Mouse (Mus musculus) forebrain, embryonic 16.5 days (tissue): ENCODE results near the gene Mxd1. TPM values are rescaled to one million over a fixed set of nuclear protein-coding genes. Genes with fewer than 3 reads are reported as not detected.

Experiments
- ATAC-seq: fragments of 200-750 bp; cut with Nextera tagmentation; 2 replicates; pipeline ENCODE4 v1.8.0; 2017; ENCODE audit warnings: mild to moderate bottlenecking, moderate library complexity
- H3K27ac ChIP-seq: fragments of 300-500 bp; sonication (generic); 2 replicates; pipeline ENCODE4 v1.5.1; 2014; ENCODE audit warnings: low read length, control low read depth
- H3K27me3 ChIP-seq: fragments of 300-500 bp; sonication (generic); replicated peaks from 2 replicates; pipeline ENCODE4 v1.6.1; 2014; ENCODE audit warnings: low read length; ENCODE audit not compliant: control insufficient read depth, insufficient read depth
- H3K36me3 ChIP-seq: fragments of 300-500 bp; sonication (generic); 2 replicates; pipeline ENCODE4 v1.6.1; 2014; ENCODE audit not compliant: control insufficient read depth, insufficient read depth
- H3K4me1 ChIP-seq: fragments of 300-500 bp; sonication (generic); replicated peaks from 2 replicates; pipeline ENCODE4 v1.6.1; 2014; ENCODE audit warnings: low read length; ENCODE audit not compliant: control insufficient read depth, insufficient read depth
- H3K4me2 ChIP-seq: fragments of 300-500 bp; sonication (generic); 2 replicates; pipeline ENCODE4 v1.6.1; 2014; ENCODE audit warnings: mild to moderate bottlenecking, low read length, control low read depth
- H3K4me3 ChIP-seq: fragments of 300-500 bp; sonication (generic); replicated peaks from 2 replicates; pipeline ENCODE4 v1.5.1; 2014; ENCODE audit warnings: mild to moderate bottlenecking, low read length, control low read depth
- H3K9ac ChIP-seq: fragments of 300-500 bp; sonication (generic); replicated peaks from 2 replicates; pipeline ENCODE4 v1.6.1; 2014; ENCODE audit warnings: low read depth, low read length, control low read depth
- H3K9me3 ChIP-seq: fragments of 300-500 bp; sonication (generic); 2 replicates; pipeline ENCODE4 v1.6.1; 2016; ENCODE audit warnings: low read length; ENCODE audit not compliant: control insufficient read depth
- WGBS: fragments of 180-500 bp; shearing (Covaris S2); extraction: QIAGEN DNeasy Blood & Tissue Kit; methylation state at CpG from one replicate; pipeline ENCODE4 v1.1.7; 2014; 5-methylcytosine and 5-hydroxymethylcytosine counted together
- polyA plus RNA-seq: library from polyadenylated mRNA; unstranded; fragments of >200 nt; fragmentation: Nextera tagmentation; extraction: Ambion mirVana; gene quantifications from 2 replicates; pipeline ENCODE4 v1.2.1, GENCODE M21; 2015

The Mxd1 gene
- polyA plus RNA-seq, 1 experiment from 2014 or later, result 23.2 TPM

GRCm38 (mm10) chr6:86683872-86684654 is 15.1 kb upstream of the Mxd1 start, which contains the start of gene Snrnp27:
Snrnp27 (minus strand) TSS chr6:86684522.
- Histone ChIP-seq H3K36me3 (peaks cover 26% of the 10 kb centered on the region), H3K4me2 (peak within 1 kb of the TSS; percentile 87), H3K27ac (peak within 1 kb of the TSS; percentile 26; the same call in 1 of the 2 replicates), H3K4me3 (peak within 1 kb of the TSS; percentile 95), H3K9ac (peak within 1 kb of the TSS; percentile 89), H3K4me1 (peaks cover 12% of the 10 kb centered on the region), H3K27me3 (no peaks in the 10 kb centered on the region), H3K9me3 (no peaks in the 10 kb centered on the region)
- ATAC-seq, result peak; percentile 94
- 2% methylated on average over 36 of the region's 36 CpGs for WGBS

- WGBS, result 92% methylated on average over 3 of the region's 3 CpGs
- Histone ChIP-seq H3K4me3 (no peak overlapping the region), H3K27me3 (no peaks in the 10 kb centered on the region), H3K4me1 (peaks cover 12% of the 10 kb centered on the region), H3K9me3 (no peaks in the 10 kb centered on the region), H3K27ac (no peak overlapping the region), H3K36me3 (peaks cover 44% of the 10 kb centered on the region), H3K9ac (no peak overlapping the region), H3K4me2 (no peak overlapping the region)
- no peak for ATAC-seq
Measured at GRCm38 (mm10) chr6:86681289-86681688, 12.3 kb upstream of the Mxd1 start.

GRCm38 (mm10) chr6:86678341-86678740 is 9.4 kb upstream of the Mxd1 start:
- ATAC-seq, result no peak
- 90% methylated on average over 6 of the region's 6 CpGs for WGBS
- Histone ChIP-seq H3K9me3 (no peaks in the 10 kb centered on the region), H3K9ac (no peak overlapping the region), H3K27me3 (no peaks in the 10 kb centered on the region), H3K4me3 (no peak overlapping the region), H3K36me3 (peaks cover 57% of the 10 kb centered on the region), H3K27ac (no peak overlapping the region), H3K4me1 (peaks cover 1% of the 10 kb centered on the region; the same call in 1 of the 2 replicates), H3K4me2 (no peak overlapping the region)

- Histone ChIP-seq H3K9ac (no peak overlapping the region), H3K4me1 (peaks cover 25% of the 10 kb centered on the region), H3K4me3 (no peak overlapping the region), H3K27ac (peak overlapping the region; percentile 26; the same call in 1 of the 2 replicates), H3K36me3 (peaks cover 19% of the 10 kb centered on the region), H3K9me3 (no peaks in the 10 kb centered on the region), H3K27me3 (no peaks in the 10 kb centered on the region), H3K4me2 (no peak overlapping the region)
- WGBS, result 11% methylated on average over 2 of the region's 2 CpGs
- ATAC-seq, result no peak
Measured at GRCm38 (mm10) chr6:86670873-86671272, 1.9 kb upstream of the Mxd1 start.

- 0% methylated on average over 35 of the region's 37 CpGs for whole genome bisulfite sequencing
- Histone ChIP-seq H3K4me1 (peaks cover 25% of the 10 kb centered on the region), H3K9me3 (no peaks in the 10 kb centered on the region), H3K4me2 (peak overlapping the region; percentile 67), H3K27ac (peak overlapping the region; percentile 48; the same call in 1 of the 2 replicates), H3K27me3 (no peaks in the 10 kb centered on the region), H3K36me3 (peaks cover 11% of the 10 kb centered on the region), H3K4me3 (peak overlapping the region; percentile 83), H3K9ac (peak overlapping the region; percentile 44)
- ATAC-seq, result peak; percentile 99
Measured at GRCm38 (mm10) chr6:86669240-86669727, 323 bp upstream of the Mxd1 start.

- Histone ChIP-seq H3K4me3 (no peak overlapping the region), H3K4me2 (no peak overlapping the region), H3K27me3 (no peaks in the 10 kb centered on the region), H3K27ac (no peak overlapping the region), H3K9me3 (no peaks in the 10 kb centered on the region), H3K4me1 (peaks cover 25% of the 10 kb centered on the region), H3K36me3 (peaks cover 4% of the 10 kb centered on the region; the same call in 1 of the 2 replicates), H3K9ac (no peak overlapping the region)
- 92% methylated on average over 10 of the region's 10 CpGs for WGBS
- ATAC-seq, result no peak
Measured at GRCm38 (mm10) chr6:86667061-86667460, 1.9 kb downstream of the Mxd1 start.

- Histone ChIP-seq H3K36me3 (peaks cover 4% of the 10 kb centered on the region; the same call in 1 of the 2 replicates), H3K4me1 (peaks cover 25% of the 10 kb centered on the region), H3K9me3 (no peaks in the 10 kb centered on the region), H3K27me3 (no peaks in the 10 kb centered on the region), H3K4me3 (no peak overlapping the region), H3K9ac (no peak overlapping the region), H3K27ac (no peak overlapping the region), H3K4me2 (no peak overlapping the region)
- WGBS, result 85% methylated on average over 17 of the region's 17 CpGs
- no peak for ATAC-seq
Measured at GRCm38 (mm10) chr6:86665560-86666307, 3.2 kb downstream of the Mxd1 start.

GRCm38 (mm10) chr6:86665076-86665475 is 3.9 kb downstream of the Mxd1 start:
- Histone ChIP-seq H3K9me3 (no peaks in the 10 kb centered on the region), H3K4me1 (peaks cover 25% of the 10 kb centered on the region), H3K9ac (no peak overlapping the region), H3K27ac (no peak overlapping the region), H3K36me3 (peaks cover 4% of the 10 kb centered on the region; the same call in 1 of the 2 replicates), H3K27me3 (no peaks in the 10 kb centered on the region), H3K4me3 (no peak overlapping the region), H3K4me2 (no peak overlapping the region)
- ATAC-seq, result no peak
- 84% methylated on average over 5 of the region's 5 CpGs for WGBS
